Mouse (Mus musculus): ENCODE data around the gene Cnih2.

DNA sequence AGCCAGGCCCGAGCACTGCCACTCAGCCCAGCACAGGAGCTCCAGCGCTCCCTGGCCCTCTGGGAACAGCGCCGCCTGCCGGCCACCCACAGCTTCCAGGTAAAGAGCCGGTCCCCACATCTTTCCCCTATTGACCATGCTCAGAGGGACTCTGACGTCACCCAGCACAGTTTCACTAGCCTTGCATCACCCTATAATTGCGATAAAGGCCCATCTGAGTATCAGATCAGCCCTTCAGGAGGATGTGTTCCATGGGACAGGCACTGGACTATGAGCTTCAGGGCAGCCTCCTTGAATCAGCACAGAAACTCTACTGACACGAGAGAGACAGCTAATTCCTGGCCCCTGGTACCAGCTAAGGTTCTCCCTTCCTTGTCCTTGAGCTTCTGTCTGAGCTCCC is 44.4 kb downstream of the Cnih2 start:
- TF ChIP-seq MAZ (IDR thresholded peaks at IDR 0.05; ENCODE audit: low read depth, low read length) = no peak
- TF ChIP-seq HCFC1 (IDR thresholded peaks at IDR 0.05; ENCODE audit: low read depth, low read length) = no peak
- no peak for TF ChIP-seq EP300 (IDR thresholded peaks at IDR 0.05; ENCODE audit: low read length)
- peak; percentile 79 to 89 for TF ChIP-seq CTCF (conservative IDR thresholded peaks at IDR 0.05 in 1 of 2, IDR thresholded peaks at IDR 0.05 in 1 of 2; ENCODE audit: low read depth in 2 of 2, low read length in 2 of 2)
- TF ChIP-seq JUN (IDR thresholded peaks at IDR 0.05; ENCODE audit: insufficient read depth, low read depth, low read length) = 0 out of 2 replicates have a peak, but pooled peaks have one; percentile 14
- TF ChIP-seq TBP (conservative IDR thresholded peaks at IDR 0.05; ENCODE audit: low read depth, low read length) = no peak
